Mouse (Mus musculus) kidney, embryonic 16.5 days (tissue): ENCODE data around the gene Cenpn. TPM values are rescaled to one million over a fixed set of nuclear protein-coding genes. Genes with fewer than 3 reads are reported as not detected.

Experiments
- ATAC-seq: fragments of 200-750 bp; cut with Nextera tagmentation; 2 replicates; pipeline ENCODE4 v1.8.0; 2017; ENCODE audit warnings: moderate TSS enrichment; ENCODE audit not compliant: low FRiP score, low TSS enrichment
- H3K27ac ChIP-seq: fragments of 300-500 bp; sonication (generic); 2 replicates; pipeline ENCODE4 v1.5.1; 2014; ENCODE audit warnings: low read length
- H3K27me3 ChIP-seq: fragments of 300-500 bp; sonication (generic); 2 replicates; pipeline ENCODE4 v1.6.1; 2014; ENCODE audit warnings: low read length, control low read depth, mixed read lengths; ENCODE audit not compliant: insufficient read depth
- H3K36me3 ChIP-seq: fragments of 300-500 bp; sonication (generic); 2 replicates; pipeline ENCODE4 v1.6.1; 2014; ENCODE audit warnings: low read length, control low read depth, mixed read lengths; ENCODE audit not compliant: insufficient read depth
- H3K4me1 ChIP-seq: fragments of 300-500 bp; sonication (generic); 2 replicates; pipeline ENCODE4 v1.6.1; 2014; ENCODE audit warnings: low read length, control low read depth, mixed read lengths; ENCODE audit not compliant: insufficient read depth
- H3K4me2 ChIP-seq: fragments of 300-500 bp; sonication (generic); replicated peaks from 2 replicates; pipeline ENCODE4 v1.6.1; 2014; ENCODE audit warnings: low read depth, low read length
- H3K4me3 ChIP-seq: fragments of 300-500 bp; sonication (generic); 2 replicates; pipeline ENCODE4 v1.5.1; 2014; ENCODE audit warnings: mild to moderate bottlenecking, low read length
- H3K9ac ChIP-seq: fragments of 300-500 bp; sonication (generic); replicated peaks from 2 replicates; pipeline ENCODE4 v1.6.1; 2014; ENCODE audit warnings: low read length
- H3K9me3 ChIP-seq: fragments of 300-500 bp; sonication (generic); 2 replicates; pipeline ENCODE4 v1.6.1; 2016; ENCODE audit warnings: low read length, control low read depth
- WGBS: fragments of 180-500 bp; shearing (Covaris S2); extraction: QIAGEN DNeasy Blood & Tissue Kit; methylation state at CpG from one replicate; pipeline ENCODE4 v1.1.7; 2014; 5-methylcytosine and 5-hydroxymethylcytosine counted together
- polyA plus RNA-seq: library from polyadenylated mRNA; unstranded; fragments of >200 nt; fragmentation: Nextera tagmentation; extraction: Ambion mirVana; gene quantifications from 2 replicates; pipeline ENCODE4 v1.2.1, GENCODE M21; 2015

Gene Cenpn
- polyA plus RNA-seq, 1 experiment from 2014 or later: 45.5 TPM

GRCm38 (mm10) chr8:116892636-116893035 lies 28.9 kb upstream of the Cenpn start:
- Histone ChIP-seq H3K36me3 (peaks cover 33% of the 10 kb centered on the region), H3K9me3 (peaks cover 11% of the 10 kb centered on the region), H3K4me2 (no peak overlapping the region), H3K27ac (no peak overlapping the region), H3K4me3 (no peak overlapping the region), H3K4me1 (no peaks in the 10 kb centered on the region), H3K27me3 (no peaks in the 10 kb centered on the region), H3K9ac (no peak overlapping the region)
- ATAC-seq: no peak
- WGBS: 65% methylated on average over 9 of the region's 9 CpGs

DNA sequence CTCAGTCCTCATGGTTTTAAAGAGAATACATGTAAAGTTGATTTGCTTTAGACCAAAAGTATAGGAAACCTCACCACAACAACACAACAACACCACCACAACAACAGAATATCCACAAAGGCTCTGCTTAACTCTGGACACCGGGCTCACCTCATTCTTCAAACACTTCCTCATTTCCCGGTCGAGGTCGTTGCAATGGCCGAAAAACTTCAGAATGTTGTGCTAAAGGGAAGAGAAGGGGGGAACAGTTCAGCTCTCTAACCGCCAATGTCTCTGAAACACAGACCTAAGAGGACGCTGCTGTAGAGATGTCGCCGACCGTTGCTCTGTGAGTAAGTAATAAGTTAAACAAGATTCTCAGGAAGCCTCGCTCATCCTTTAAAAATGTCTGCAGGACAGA lies 27.6 kb upstream of the Cenpn start:
- Histone ChIP-seq H3K4me2 (no peak overlapping the region), H3K9me3 (peaks cover 11% of the 10 kb centered on the region), H3K36me3 (peaks cover 24% of the 10 kb centered on the region), H3K4me1 (no peaks in the 10 kb centered on the region), H3K27me3 (no peaks in the 10 kb centered on the region), H3K9ac (no peak overlapping the region), H3K27ac (no peak overlapping the region), H3K4me3 (no peak overlapping the region)
- ATAC-seq: no peak
- 89% methylated on average over 11 of the region's 11 CpGs for WGBS

DNA sequence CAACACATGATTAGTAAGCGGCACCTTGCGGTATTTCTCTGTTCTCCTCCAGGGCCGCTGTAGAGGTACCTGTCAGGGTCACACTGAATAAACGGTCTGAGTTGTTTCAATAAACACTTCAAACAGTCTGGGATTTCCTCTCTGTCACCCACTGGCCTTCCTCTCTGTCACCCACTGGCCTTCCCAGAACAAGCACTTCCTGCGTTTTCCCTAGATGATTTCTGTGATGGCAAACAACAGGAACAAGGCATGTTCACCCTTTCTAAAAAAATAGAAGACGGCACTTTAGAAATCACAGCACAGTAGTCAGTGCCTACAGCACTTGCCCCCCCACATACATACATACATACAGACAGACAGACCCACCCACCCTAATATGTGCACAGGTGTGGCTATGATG lies 26.0 kb upstream of the Cenpn start:
- Histone ChIP-seq H3K27ac (no peak overlapping the region), H3K9ac (no peak overlapping the region), H3K4me3 (no peak overlapping the region), H3K27me3 (no peaks in the 10 kb centered on the region), H3K9me3 (peaks cover 11% of the 10 kb centered on the region), H3K4me1 (no peaks in the 10 kb centered on the region), H3K4me2 (no peak overlapping the region), H3K36me3 (peaks cover 18% of the 10 kb centered on the region)
- no peak for ATAC-seq
- 84% methylated on average over 6 of the region's 6 CpGs for WGBS

- ATAC-seq: no peak
- 97% methylated on average over 4 of the region's 4 CpGs for WGBS
- Histone ChIP-seq H3K9me3 (0 out of 2 replicates have a peak, but pooled peaks cover 7% of the 10 kb centered on the region), H3K4me2 (no peak overlapping the region), H3K27ac (no peak overlapping the region), H3K36me3 (peaks cover 16% of the 10 kb centered on the region), H3K4me1 (no peaks in the 10 kb centered on the region), H3K4me3 (no peak overlapping the region), H3K9ac (no peak overlapping the region), H3K27me3 (no peaks in the 10 kb centered on the region)
Observed at GRCm38 (mm10) chr8:116904736-116905135, 16.8 kb upstream of the Cenpn start.

GRCm38 (mm10) chr8:116905252-116905651 lies 16.3 kb upstream of the Cenpn start:
- no peak overlapping the region for H3K4me3 ChIP-seq
- ATAC-seq: no peak

GRCm38 (mm10) chr8:116905836-116906235 lies 15.7 kb upstream of the Cenpn start:
- Histone ChIP-seq H3K27me3 (no peaks in the 10 kb centered on the region), H3K27ac (no peak overlapping the region), H3K4me3 (no peak overlapping the region), H3K36me3 (peaks cover 23% of the 10 kb centered on the region), H3K9me3 (0 out of 2 replicates have a peak, but pooled peaks cover 7% of the 10 kb centered on the region), H3K9ac (no peak overlapping the region), H3K4me2 (no peak overlapping the region), H3K4me1 (no peaks in the 10 kb centered on the region)
- 97% methylated on average over 4 of the region's 4 CpGs for WGBS
- ATAC-seq: no peak

More at GRCm38 (mm10) chr8:116905252-116905651, 16.3 kb upstream of the Cenpn start:
- H3K4me2 ChIP-seq: no peak overlapping the region
- no peak overlapping the region for H3K27ac ChIP-seq
- no peaks in the 10 kb centered on the region for H3K4me1 ChIP-seq
- H3K9me3 ChIP-seq: 0 out of 2 replicates have a peak, but pooled peaks cover 7% of the 10 kb centered on the region
- no peaks in the 10 kb centered on the region for H3K27me3 ChIP-seq
- no peak overlapping the region for H3K9ac ChIP-seq
- WGBS: 83% methylated on average over 4 of the region's 4 CpGs
- peaks cover 19% of the 10 kb centered on the region for H3K36me3 ChIP-seq

DNA sequence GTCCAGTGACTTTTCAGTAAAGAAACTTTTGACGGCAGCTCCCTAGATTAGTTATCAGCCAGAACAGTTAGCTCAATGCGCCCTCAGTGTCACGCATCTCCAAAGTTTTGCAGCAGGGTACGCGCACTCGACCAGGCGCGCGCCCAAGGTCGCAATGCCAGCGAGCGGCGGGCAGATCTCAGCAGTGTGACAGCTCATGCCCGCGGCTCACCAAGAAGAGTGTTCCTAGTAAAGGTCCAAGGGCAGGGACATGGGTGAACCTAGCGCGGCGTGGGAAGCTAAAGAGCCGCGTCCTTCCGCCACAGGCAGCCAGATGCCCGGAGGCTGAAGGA lies 559 bp upstream of the Cenpn start:
- peaks cover 11% of the 10 kb centered on the region for H3K4me1 ChIP-seq
- peak overlapping the region; percentile 81 for H3K4me2 ChIP-seq
- no peaks in the 10 kb centered on the region for H3K27me3 ChIP-seq
- 0% methylated on average over 22 of the region's 22 CpGs for WGBS
- peak overlapping the region; percentile 79 for H3K4me3 ChIP-seq
- H3K9me3 ChIP-seq: no peaks in the 10 kb centered on the region
- H3K9ac ChIP-seq: peak overlapping the region; percentile 80
- ATAC-seq: peak; percentile 75
- peak overlapping the region; percentile 84 for H3K27ac ChIP-seq
- H3K36me3 ChIP-seq: peaks cover 6% of the 10 kb centered on the region

GRCm38 (mm10) chr8:116922060-116922757 lies 679 bp downstream of the Cenpn start:
- ATAC-seq: no peak
- peak overlapping the region; percentile 84 for H3K27ac ChIP-seq
- no peaks in the 10 kb centered on the region for H3K27me3 ChIP-seq
- peaks cover 8% of the 10 kb centered on the region; the same call in 1 of the 2 replicates for H3K36me3 ChIP-seq
- WGBS: 24% methylated on average over 17 of the region's 17 CpGs
- peaks cover 11% of the 10 kb centered on the region for H3K4me1 ChIP-seq
- peak overlapping the region; percentile 80 for H3K9ac ChIP-seq
- no peaks in the 10 kb centered on the region for H3K9me3 ChIP-seq
- peak overlapping the region; percentile 79 for H3K4me3 ChIP-seq
- peak overlapping the region; percentile 81 for H3K4me2 ChIP-seq

DNA sequence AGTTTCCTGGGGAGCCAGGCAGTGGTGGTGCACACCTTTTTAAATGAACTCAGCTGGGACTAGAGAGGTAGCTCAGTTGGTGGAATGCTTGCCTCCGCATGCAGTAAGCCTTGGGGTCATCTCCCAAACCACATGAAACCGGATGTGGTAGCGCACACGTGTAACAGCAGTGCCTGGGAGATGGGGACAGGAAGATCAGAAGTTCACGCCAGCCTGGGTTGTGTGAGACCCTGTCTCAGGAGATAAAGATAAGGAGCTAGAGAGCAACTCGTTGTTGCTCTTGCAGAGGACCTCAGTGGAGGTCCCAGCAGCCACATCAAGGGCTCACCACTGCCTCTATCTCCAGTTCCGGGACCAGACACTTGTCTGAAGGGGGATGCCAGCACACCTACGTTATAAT lies 2.0 kb downstream of the Cenpn start:
- Histone ChIP-seq H3K9me3 (no peaks in the 10 kb centered on the region), H3K9ac (no peak overlapping the region), H3K36me3 (peaks cover 19% of the 10 kb centered on the region), H3K4me3 (no peak overlapping the region), H3K4me1 (peaks cover 11% of the 10 kb centered on the region), H3K4me2 (no peak overlapping the region), H3K27ac (no peak overlapping the region), H3K27me3 (no peaks in the 10 kb centered on the region)
- ATAC-seq: no peak
- WGBS: 89% methylated on average over 8 of the region's 8 CpGs

DNA sequence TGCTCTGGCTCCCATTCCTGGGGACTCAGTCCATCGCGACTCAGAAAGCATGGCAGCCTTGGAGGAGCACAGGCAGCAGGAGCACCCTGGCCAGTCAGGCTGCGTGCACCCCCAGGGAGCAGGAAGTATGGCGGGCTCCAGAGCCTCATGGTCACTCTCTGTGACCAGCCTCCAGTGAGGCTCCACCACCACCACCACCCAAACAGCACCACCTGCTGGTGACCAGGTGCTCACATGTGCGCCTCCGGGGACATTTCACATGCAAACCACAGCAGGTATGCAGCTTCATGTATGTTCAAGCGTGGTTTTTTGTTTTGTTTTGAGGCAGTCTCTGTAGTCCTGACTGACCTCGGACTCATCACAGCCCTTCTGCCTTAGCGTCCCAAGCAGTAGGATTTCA lies 6.3 kb downstream of the Cenpn start:
- no peaks in the 10 kb centered on the region for H3K4me1 ChIP-seq
- H3K9me3 ChIP-seq: no peaks in the 10 kb centered on the region
- no peak overlapping the region for H3K27ac ChIP-seq
- H3K36me3 ChIP-seq: peaks cover 42% of the 10 kb centered on the region
- ATAC-seq: 0 out of 2 replicates have a peak, but pooled peaks have one; percentile 46
- H3K27me3 ChIP-seq: no peaks in the 10 kb centered on the region
- H3K9ac ChIP-seq: no peak overlapping the region
- 81% methylated on average over 9 of the region's 9 CpGs for WGBS
- no peak overlapping the region for H3K4me2 ChIP-seq
- H3K4me3 ChIP-seq: no peak overlapping the region
